Mouse (Mus musculus): ENCODE measurements around the gene Slc6a16.

DNA sequence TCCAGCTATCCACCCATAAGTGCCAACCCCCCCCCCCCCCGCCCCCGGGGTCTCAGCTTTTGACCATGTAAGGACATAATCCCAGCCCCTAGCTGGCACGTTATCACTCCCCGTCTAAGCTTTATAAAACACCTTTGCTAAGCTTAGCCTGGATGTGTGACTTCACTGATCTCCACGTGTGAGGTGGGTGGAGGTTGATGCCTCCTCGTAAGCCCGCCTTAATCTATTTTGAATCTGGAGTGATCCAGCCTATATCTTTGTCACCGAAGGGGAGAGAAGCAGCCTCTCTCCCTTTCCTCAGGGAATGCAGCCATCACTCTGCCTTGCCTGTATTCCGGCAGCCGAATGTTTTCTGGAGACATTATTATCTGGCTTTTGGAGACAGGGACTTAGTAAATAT, 38.2 kb upstream of the Slc6a16 start:
- TF ChIP-seq CTCF (IDR thresholded peaks at IDR 0.05; ENCODE audit: insufficient read depth, low read depth, low read length) (no peak), POLR2A (IDR thresholded peaks at IDR 0.05; ENCODE audit: insufficient read depth, low read depth, low read length) (no peak)
